Mouse (Mus musculus) liver, embryonic 14.5 days (tissue): ENCODE data around the gene Snapc4. TPM values are rescaled to one million over a fixed set of nuclear protein-coding genes. Genes with fewer than 3 reads are reported as not detected.

Experiments used
- ATAC-seq: fragments of 200-750 bp; cut with Nextera tagmentation; 2 replicates; pipeline ENCODE4 v1.8.0; 2017; ENCODE audit warnings: moderate number of reproducible peaks, mild to moderate bottlenecking, moderate library complexity; ENCODE audit not compliant: insufficient read depth
- DNase-seq, 3 experiments: peaks; one replicate each; pipeline ENCODE4 v3.0.0-alpha.2; 2012 to 2013; ENCODE audit warnings: low read depth in 3 of 3, low spot score in 3 of 3
- H3K27ac ChIP-seq: fragments of 300-500 bp; sonication (generic); 2 replicates; pipeline ENCODE4 v1.5.1; 2014; ENCODE audit warnings: moderate library complexity, mild to moderate bottlenecking, control low read depth, inconsistent platforms
- H3K27me3 ChIP-seq: fragments of 300-500 bp; sonication (generic); 2 replicates; pipeline ENCODE4 v1.6.1; 2014; ENCODE audit warnings: mild to moderate bottlenecking, low read length, moderate library complexity; ENCODE audit not compliant: control insufficient read depth, insufficient read depth
- H3K36me3 ChIP-seq: fragments of 300-500 bp; sonication (generic); replicated peaks from 2 replicates; pipeline ENCODE4 v1.6.1; 2014; ENCODE audit warnings: low read depth; ENCODE audit not compliant: control insufficient read depth, insufficient read depth
- H3K4me1 ChIP-seq, 2 experiments: fragments of 200-500 bp in 1 of 2; fragments of 300-500 bp in 1 of 2; sonication (generic) in 1 of 2; replicated peaks; 2 replicates each; pipeline ENCODE4 v1.6.1; 2012 to 2014; ENCODE audit warnings: antibody characterized with exemption in 1 of 2, inconsistent platforms in 1 of 2, low read length in 1 of 2; ENCODE audit not compliant: control insufficient read depth in 2 of 2, insufficient read depth in 2 of 2
- H3K4me2 ChIP-seq: fragments of 300-500 bp; sonication (generic); 2 replicates; pipeline ENCODE4 v1.6.1; 2014; ENCODE audit warnings: low read depth, mild to moderate bottlenecking, control low read depth, moderate library complexity
- H3K4me3 ChIP-seq, 2 experiments: fragments of 200-500 bp in 1 of 2; fragments of 300-500 bp in 1 of 2; sonication (generic) in 1 of 2; 2 replicates each; pipeline ENCODE4 v1.5.1; 2012 to 2014; ENCODE audit warnings: low read depth in 2 of 2, low read length in 2 of 2, mild to moderate bottlenecking in 2 of 2, control low read depth in 1 of 2, inconsistent platforms in 1 of 2, moderate library complexity in 1 of 2; ENCODE audit not compliant: insufficient read depth in 1 of 2
- H3K9ac ChIP-seq: fragments of 300-500 bp; sonication (generic); replicated peaks from 2 replicates; pipeline ENCODE4 v1.6.1; 2014; ENCODE audit warnings: mild to moderate bottlenecking, control low read depth, moderate library complexity
- H3K9me3 ChIP-seq: fragments of 300-500 bp; sonication (generic); 2 replicates; pipeline ENCODE4 v1.6.1; 2016; ENCODE audit warnings: low read length, mixed read lengths; ENCODE audit not compliant: control insufficient read depth
- CTCF ChIP-seq: IDR thresholded peaks from 2 replicates; pipeline ENCODE4 v1.5.1; 2016; ENCODE audit warnings: antibody characterized with exemption, low read depth, control low read depth
- EP300 ChIP-seq: IDR thresholded peaks from 2 replicates; pipeline ENCODE4 v1.6.1; 2016; ENCODE audit warnings: antibody characterized with exemption, low read depth
- WGBS: fragments of 180-500 bp; shearing (Covaris S2); extraction: QIAGEN DNeasy Blood & Tissue Kit; methylation state at CpG from one replicate; pipeline ENCODE4 v1.1.7; 2014; ENCODE audit not compliant: insufficient replicate concordance; 5-methylcytosine and 5-hydroxymethylcytosine counted together
- polyA plus RNA-seq, 2 experiments: library from polyadenylated mRNA; depleted of rRNA in 1 of 2; stranded (reverse) in 1 of 2; unstranded in 1 of 2; fragments of >200 nt; fragmentation: Nextera tagmentation in 1 of 2; extraction: Ambion mirVana in 1 of 2; gene quantifications; 2 replicates each; pipeline versions ENCODE4 v1.2.1 to v1.2.3; 2012 to 2014

Gene Snapc4
- polyA plus RNA-seq, 2 experiments = 6.3 to 11.0 TPM

GRCm38 (mm10) chr2:26418120-26418519, 37.7 kb upstream of the Snapc4 start:
- Histone ChIP-seq H3K4me3 (no peak overlapping the region), H3K9ac (no peak overlapping the region), H3K27me3 (no peaks in the 10 kb centered on the region), H3K36me3 (peaks cover 25% of the 10 kb centered on the region), H3K27ac (no peak overlapping the region), H3K9me3 (no peaks in the 10 kb centered on the region), H3K4me2 (no peak overlapping the region), H3K4me1 (peaks cover 3 to 4% of the 10 kb centered on the region in 2 experiments; a peak in 3 of 4 replicates)
- ATAC-seq = no peak
- TF ChIP-seq CTCF (no peak), EP300 (no peak)
- no peak for DNase-seq
- 48% methylated on average over 1 of the region's 1 CpGs for WGBS

DNA sequence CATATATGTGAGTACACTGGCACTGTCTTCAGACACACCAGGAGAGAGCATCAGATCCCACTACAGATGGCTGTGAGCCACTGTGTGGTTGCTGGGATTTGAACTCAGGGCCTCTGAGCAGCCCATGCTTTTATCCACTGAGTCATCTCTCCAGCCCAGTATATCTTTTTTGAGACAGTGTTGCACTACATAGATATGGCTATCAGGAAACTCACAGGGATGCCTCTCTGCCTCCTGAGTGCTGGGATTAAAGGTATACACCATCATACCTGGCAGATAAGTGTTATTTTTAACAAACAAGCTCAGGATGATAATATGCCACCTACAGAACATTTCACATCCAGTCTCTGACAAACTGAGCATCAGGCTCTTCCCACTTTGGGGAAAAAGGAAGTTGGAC, 36.6 kb upstream of the Snapc4 start:
- Histone ChIP-seq H3K27ac (no peak overlapping the region), H3K4me3 (no peak overlapping the region), H3K9ac (no peak overlapping the region), H3K27me3 (no peaks in the 10 kb centered on the region), H3K4me2 (no peak overlapping the region), H3K36me3 (peaks cover 19% of the 10 kb centered on the region), H3K9me3 (no peaks in the 10 kb centered on the region), H3K4me1 (peaks cover 3 to 4% of the 10 kb centered on the region in 2 experiments; a peak in 3 of 4 replicates)
- TF ChIP-seq EP300 (peak; percentile 72), CTCF (no peak)
- ATAC-seq = peak; percentile 55
- DNase-seq = peak in 1 of 3 experiments; percentile 24

- H3K4me1 ChIP-seq = peaks cover 11 to 15% of the 10 kb centered on the region in 2 experiments
- H3K36me3 ChIP-seq = peaks cover 7% of the 10 kb centered on the region
- no peak overlapping the region for H3K27ac ChIP-seq
- no peak overlapping the region for H3K4me2 ChIP-seq
- 66% methylated on average over 5 of the region's 5 CpGs for WGBS
- no peak overlapping the region for H3K4me3 ChIP-seq
- no peaks in the 10 kb centered on the region for H3K27me3 ChIP-seq
- ATAC-seq (no peak), DNase-seq (no peak)
- H3K9me3 ChIP-seq = no peaks in the 10 kb centered on the region
- no peak overlapping the region for H3K9ac ChIP-seq
- no peak for TF ChIP-seq CTCF
- no peak for TF ChIP-seq EP300
Measured at GRCm38 (mm10) chr2:26410931-26411411, 30.5 kb upstream of the Snapc4 start.

DNA sequence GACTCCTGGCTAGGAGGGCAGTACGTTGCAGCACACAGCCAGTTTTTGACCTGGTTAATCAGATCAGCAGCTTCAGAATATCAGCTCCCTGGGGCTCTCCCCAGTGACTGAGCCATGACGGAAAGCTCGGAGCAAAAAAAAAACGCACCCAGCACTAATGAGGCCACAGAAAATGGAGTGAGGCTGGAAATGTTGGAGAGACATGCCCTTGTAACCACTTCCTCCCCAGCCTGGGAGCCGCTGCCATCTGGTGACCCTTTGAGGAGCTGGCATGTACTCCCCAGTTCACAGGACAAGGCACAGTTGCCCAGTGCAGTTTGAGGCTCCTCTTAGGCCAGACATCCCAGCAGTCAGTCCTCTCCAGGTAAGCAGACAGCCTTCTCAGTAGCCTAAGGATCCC, 29.6 kb upstream of the Snapc4 start:
- Histone ChIP-seq H3K4me2 (no peak overlapping the region), H3K4me3 (no peak overlapping the region), H3K4me1 (peaks cover 11 to 15% of the 10 kb centered on the region in 2 experiments), H3K9me3 (no peaks in the 10 kb centered on the region), H3K27ac (no peak overlapping the region), H3K27me3 (no peaks in the 10 kb centered on the region), H3K9ac (no peak overlapping the region), H3K36me3 (peaks cover 4% of the 10 kb centered on the region; the same call in 1 of the 2 replicates)
- no peak for TF ChIP-seq EP300
- peak; percentile 24; the same call in 1 of the 2 replicates for TF ChIP-seq CTCF
- ATAC-seq (no peak), DNase-seq (no peak)
- 58% methylated on average over 5 of the region's 5 CpGs for WGBS

DNA sequence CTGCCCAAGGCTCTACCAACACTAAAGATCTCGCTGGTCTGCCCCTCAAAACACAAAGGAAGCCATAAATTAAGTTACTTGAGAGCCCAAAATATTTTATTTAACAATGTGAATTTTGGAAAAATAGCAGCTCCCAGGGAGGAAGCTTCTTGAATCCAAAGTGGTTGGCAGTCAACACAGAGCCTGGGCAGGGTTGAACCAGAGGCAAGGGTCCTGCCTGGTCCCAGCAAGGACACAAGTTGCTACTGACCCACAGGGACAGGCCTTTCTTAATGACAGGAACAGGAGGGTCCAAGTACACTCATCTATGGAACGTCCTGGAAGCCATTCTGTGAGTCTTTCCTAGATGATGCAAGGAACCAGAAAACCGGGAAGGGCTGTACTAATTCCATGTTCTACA, 28.9 kb upstream of the Snapc4 start:
- ATAC-seq (peak; percentile 8; the same call in 1 of the 2 replicates), DNase-seq (no peak)
- peak overlapping the region; percentile 53; the same call in 1 of the 2 replicates for H3K9ac ChIP-seq
- peak overlapping the region in 1 of 2 experiments; percentile 91; a peak in 2 of 4 replicates for H3K4me3 ChIP-seq
- no peak for TF ChIP-seq CTCF
- TF ChIP-seq EP300 = no peak
- H3K27ac ChIP-seq = no peak overlapping the region
- H3K4me1 ChIP-seq = peaks cover 11 to 15% of the 10 kb centered on the region in 2 experiments
- H3K27me3 ChIP-seq = no peaks in the 10 kb centered on the region
- H3K4me2 ChIP-seq = peak overlapping the region; percentile 90
- H3K9me3 ChIP-seq = no peaks in the 10 kb centered on the region
- WGBS = 58% methylated on average over 3 of the region's 3 CpGs
- H3K36me3 ChIP-seq = peaks cover 4% of the 10 kb centered on the region; the same call in 1 of the 2 replicates
